9 mouse cellular contexts compared by ENCODE assay signal in the genomic region with DNA sequence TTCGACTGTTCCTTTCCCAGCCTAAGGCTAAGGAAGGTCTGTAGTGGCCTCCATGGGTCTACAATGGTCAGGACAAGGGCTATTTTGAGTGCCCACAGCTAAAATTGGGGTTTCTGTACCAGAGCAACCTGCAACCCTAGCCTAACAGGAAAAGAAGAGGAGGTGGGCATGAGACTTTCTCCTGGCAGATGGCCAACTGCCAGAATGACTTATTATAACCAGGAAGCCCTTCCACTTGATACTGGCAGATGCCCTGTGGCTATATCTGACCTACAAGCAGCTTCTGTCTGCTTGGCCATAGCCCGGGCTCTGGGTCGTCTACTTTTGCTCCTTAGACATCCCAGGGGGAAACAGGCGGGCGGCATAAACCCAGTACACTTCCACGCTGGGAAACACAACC.
"Had no signal": no experiment of that assay in that cellular context is flagged by ENCODE, and none has a peak within 500 bp of the region (broad histone marks: within the 10 kb centered on the region; RNA-seq: fewer than 3 reads in every experiment).

No protein-coding gene starts in this region.

- H3K27me3 ChIP-seq: kidney, embryonic 15.5 days; liver, embryonic 15.5 days; lung, embryonic 15.5 days; midbrain, embryonic 13.5 days had no signal

- H3K27ac ChIP-seq: kidney, embryonic 15.5 days; liver, embryonic 15.5 days; lung, embryonic 15.5 days; midbrain, embryonic 13.5 days had no signal

- H3K36me3 ChIP-seq: kidney, embryonic 15.5 days; liver, embryonic 15.5 days; lung, embryonic 15.5 days; midbrain, embryonic 13.5 days had no signal

- H3K4me3 ChIP-seq: kidney, embryonic 15.5 days; liver, embryonic 15.5 days; lung, embryonic 15.5 days; midbrain, embryonic 13.5 days had no signal

- DNase-seq: kidney, adult 18-20 months; kidney, postnatal 14 days; thymus, adult 18-20 months; thymus, postnatal 14 days had no signal

- H3K9me3 ChIP-seq: kidney, embryonic 15.5 days; liver, embryonic 15.5 days; lung, embryonic 15.5 days; midbrain, embryonic 13.5 days had no signal

- H3K9ac ChIP-seq: kidney, embryonic 15.5 days; liver, embryonic 15.5 days; lung, embryonic 15.5 days; midbrain, embryonic 13.5 days had no signal

- ATAC-seq: midbrain, embryonic 13.5 days had no signal

- H3K4me2 ChIP-seq: kidney, embryonic 15.5 days; liver, embryonic 11.5 days; liver, embryonic 15.5 days; lung, embryonic 15.5 days; midbrain, embryonic 13.5 days had no signal

- H3K4me1 ChIP-seq: kidney, embryonic 15.5 days; liver, embryonic 15.5 days; lung, embryonic 15.5 days had no signal
